Mouse (Mus musculus) embryonic fibroblast, embryonic 13.5 days (primary cell): Measurements from ENCODE around the gene Tdrd6.

Source experiments
- CTCF ChIP-seq: IDR thresholded peaks from 2 replicates; pipeline ENCODE4 v1.5.1; 2011; ENCODE audit warnings: mild to moderate bottlenecking, control low read depth, low read length, moderate library complexity, borderline replicate concordance; ENCODE audit not compliant: insufficient read depth
- POLR2A ChIP-seq: IDR thresholded peaks from 2 replicates; pipeline ENCODE4 v1.6.1; 2011; ENCODE audit warnings: low read depth, mild to moderate bottlenecking, control low read depth, low read length, moderate library complexity

GRCm38 (mm10) chr17:43580456-43580855 is 49.6 kb downstream of the Tdrd6 start:
- no peak for TF ChIP-seq POLR2A
- TF ChIP-seq CTCF: no peak
